Mouse (Mus musculus): ENCODE results near the gene Adcy1.

Gene Adcy1

DNA sequence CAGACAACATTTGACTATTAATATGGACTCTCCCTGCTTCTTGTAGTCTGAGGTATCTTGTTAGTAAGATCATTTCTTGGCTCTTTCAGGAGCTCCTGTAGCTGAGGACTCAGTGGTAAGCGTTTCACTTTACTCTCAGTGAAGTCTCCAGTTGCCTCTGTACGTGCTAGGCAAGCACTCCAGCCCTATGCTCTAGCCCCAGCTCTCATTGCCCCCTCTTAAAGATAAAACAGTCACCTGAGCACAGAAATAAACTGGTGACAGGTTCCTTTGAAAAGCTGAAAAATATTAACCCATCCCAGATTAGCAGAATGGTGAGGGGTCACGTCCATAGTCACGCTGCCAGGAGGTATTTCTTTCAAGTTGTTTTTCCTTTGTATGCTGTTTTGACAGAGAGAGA lies 115.4 kb downstream of the Adcy1 start:
- DNase-seq (ENCODE audit: low read depth, low spot score) = no peak

DNA sequence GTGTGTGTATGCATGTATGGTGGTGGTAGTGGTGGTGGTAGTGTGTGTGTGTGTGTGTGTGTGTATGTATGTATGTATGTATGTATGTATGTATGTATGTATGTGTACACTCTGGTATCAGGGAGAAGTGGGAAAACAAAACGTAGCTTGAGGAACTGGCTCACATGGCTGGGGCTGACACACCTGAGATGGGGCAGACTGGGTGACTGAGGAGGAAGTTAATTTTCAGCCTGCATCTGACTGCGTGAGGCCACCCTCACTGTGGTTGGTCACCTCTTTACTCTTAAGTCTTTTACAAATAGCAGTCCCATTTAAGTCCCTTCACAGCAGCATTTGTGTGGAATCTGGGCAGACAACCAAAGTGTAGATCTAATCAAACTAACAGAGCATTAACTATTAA lies 116.0 kb downstream of the Adcy1 start:
- no peak for DNase-seq (ENCODE audit: low read depth, low spot score)

GRCm38 (mm10) chr11:7182409-7183042 lies 119.2 kb downstream of the Adcy1 start:
- DNase-seq (ENCODE audit: low read depth, low spot score) = no peak

DNA sequence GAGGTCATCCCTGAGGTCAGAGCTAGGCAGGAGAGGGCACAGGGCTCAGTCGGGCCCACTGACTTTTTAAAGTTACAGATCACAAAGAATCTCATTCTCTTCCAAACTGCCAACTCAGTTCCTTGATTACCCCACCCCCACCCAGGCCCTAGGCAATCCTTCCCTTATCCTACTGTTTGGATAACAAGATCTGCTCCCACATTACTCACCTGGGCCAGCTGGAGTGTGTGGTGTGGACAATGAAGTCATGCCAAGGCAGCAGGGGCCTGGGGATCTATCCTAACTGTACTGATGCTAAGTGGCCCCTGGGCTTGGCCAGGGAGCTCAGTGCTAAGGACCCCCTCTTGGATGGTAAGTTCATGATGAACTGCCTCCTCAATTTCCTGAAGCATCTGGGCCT lies 121.1 kb downstream of the Adcy1 start:
- DNase-seq (ENCODE audit: low read depth, low spot score) = no peak

- DNase-seq (ENCODE audit: low read depth, low spot score) = no peak
Observed at GRCm38 (mm10) chr11:7187472-7187871, 124.2 kb downstream of the Adcy1 start.

DNA sequence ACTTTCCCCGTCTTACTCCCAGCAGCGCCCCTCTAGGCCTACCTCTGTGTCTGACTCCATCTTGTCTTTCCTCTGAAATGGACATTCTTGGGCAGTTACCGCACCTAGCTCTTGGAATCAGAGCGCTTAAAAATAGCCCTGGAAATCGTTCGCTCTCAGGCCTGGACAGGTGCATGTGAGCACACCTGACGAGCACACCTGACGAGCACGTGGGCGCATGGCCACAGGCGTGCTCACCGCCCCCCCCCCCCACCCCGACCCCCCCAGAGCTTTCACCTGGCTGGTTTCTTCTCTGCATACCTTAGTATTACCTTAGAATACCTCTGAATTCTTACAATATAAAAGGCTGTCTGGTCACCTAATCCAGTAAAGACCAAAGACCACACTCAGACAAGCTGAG lies 125.2 kb downstream of the Adcy1 start, which contains the start of gene Gm11985:
Gene Gm11985 (minus strand): TSS at position 101 of the 400 bp plus-strand sequence.
- DNase-seq (ENCODE audit: low read depth, low spot score) = no peak

GRCm38 (mm10) chr11:7192710-7193109 lies 129.4 kb downstream of the Adcy1 start:
- no peak for DNase-seq (ENCODE audit: low read depth, low spot score)

GRCm38 (mm10) chr11:7193134-7193533 lies 129.8 kb downstream of the Adcy1 start:
- DNase-seq (ENCODE audit: low read depth, low spot score) = no peak

- no peak for DNase-seq (ENCODE audit: low read depth, low spot score)
Observed at GRCm38 (mm10) chr11:7194432-7195311, 131.4 kb downstream of the Adcy1 start.

DNA sequence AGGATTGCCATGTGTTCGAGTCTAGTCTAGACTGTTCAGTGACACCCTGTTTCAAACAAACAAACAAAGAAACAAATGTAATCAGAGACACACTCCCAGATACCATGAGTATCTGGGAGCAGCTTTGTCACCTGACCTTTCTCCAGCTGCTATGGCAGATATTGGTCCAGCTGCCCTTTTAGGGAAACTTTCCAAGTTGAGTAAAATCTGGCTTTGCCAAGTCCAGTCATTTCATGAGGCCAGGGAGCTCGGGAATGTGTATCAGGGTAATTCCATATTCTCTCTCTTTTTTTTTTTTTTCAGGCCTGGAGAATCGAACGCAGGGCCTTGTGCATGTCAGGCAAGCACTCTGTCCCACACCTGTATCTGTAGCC lies 132.0 kb downstream of the Adcy1 start:
- DNase-seq (ENCODE audit: low read depth, low spot score) = no peak

- DNase-seq (ENCODE audit: low read depth, low spot score) = no peak
Observed at GRCm38 (mm10) chr11:7197491-7197941, 134.2 kb downstream of the Adcy1 start, which contains the start of gene Igfbp1. Igfbp1 (plus strand) TSS chr11:7197782.

- DNase-seq (ENCODE audit: low read depth, low spot score) = no peak
Observed at GRCm38 (mm10) chr11:7198006-7198405, 134.7 kb downstream of the Adcy1 start.

DNA sequence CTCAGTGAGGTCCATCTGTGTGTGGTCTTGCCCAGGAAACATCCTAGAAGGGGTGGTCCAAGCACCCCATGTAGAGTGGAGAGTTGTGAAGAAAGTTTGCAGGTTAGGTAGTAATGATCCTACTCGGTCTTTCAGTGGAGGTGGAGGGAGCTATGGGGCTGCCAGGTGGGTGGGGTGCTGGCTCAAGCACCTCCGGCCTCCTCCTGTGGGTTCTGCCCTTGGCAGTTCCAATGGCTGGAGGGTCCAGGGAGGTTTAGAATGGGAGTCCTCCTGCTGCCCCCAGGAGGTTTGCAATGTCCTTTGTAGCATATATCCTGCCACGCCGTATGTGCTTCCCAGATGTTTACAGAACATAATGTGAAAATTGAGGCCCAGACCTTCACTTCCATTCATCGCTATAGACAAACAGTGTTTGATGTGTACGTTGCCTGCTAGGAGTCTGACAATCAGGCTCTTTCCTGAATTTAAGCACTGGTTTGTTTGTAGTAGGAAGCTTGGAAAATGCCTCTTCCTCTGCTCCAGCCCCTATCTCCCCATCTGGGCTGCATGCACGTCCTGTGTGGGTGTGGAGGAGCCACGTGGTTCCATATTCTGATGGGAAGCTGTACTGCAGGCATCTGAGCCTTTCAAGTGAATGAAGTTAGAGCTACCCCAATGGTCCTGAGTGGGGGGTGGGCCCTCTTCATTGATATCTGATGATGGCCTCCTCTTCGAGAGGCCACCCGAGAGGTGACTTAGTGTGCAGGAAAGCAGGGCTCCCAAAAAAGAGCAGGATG lies 135.4 kb downstream of the Adcy1 start:
- no peak for DNase-seq (ENCODE audit: low read depth, low spot score)

GRCm38 (mm10) chr11:7199736-7200392 lies 136.6 kb downstream of the Adcy1 start:
- peak; percentile 71 for DNase-seq (ENCODE audit: low read depth, low spot score)

DNA sequence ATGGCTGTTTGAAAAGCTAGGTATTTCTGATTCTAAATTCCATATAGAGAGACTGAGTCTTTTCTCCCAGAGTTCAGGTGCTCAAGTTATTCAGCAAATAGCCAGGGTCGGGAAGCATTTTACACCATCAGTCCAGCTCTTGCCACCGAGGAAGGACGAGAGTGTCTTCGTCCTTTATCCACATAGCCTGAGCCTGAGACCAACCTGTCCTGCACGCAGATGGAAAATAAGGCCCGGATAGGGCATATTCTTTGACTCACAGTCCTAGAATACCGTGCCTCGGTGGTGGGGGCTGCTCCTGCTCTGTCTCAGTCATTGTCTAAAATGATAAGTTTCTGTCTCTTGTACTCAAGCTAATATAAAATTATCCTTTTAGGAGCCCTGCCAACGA lies 137.1 kb downstream of the Adcy1 start:
- no peak for DNase-seq (ENCODE audit: low read depth, low spot score)

- no peak for DNase-seq (ENCODE audit: low read depth, low spot score)
Observed at GRCm38 (mm10) chr11:7202206-7202605, 138.9 kb downstream of the Adcy1 start.

- no peak for DNase-seq (ENCODE audit: low read depth, low spot score)
Observed at GRCm38 (mm10) chr11:7203846-7204245, 140.6 kb downstream of the Adcy1 start.

- DNase-seq (ENCODE audit: low read depth, low spot score) = peak; percentile 70
Observed at GRCm38 (mm10) chr11:7210343-7210742, 147.1 kb downstream of the Adcy1 start.

DNA sequence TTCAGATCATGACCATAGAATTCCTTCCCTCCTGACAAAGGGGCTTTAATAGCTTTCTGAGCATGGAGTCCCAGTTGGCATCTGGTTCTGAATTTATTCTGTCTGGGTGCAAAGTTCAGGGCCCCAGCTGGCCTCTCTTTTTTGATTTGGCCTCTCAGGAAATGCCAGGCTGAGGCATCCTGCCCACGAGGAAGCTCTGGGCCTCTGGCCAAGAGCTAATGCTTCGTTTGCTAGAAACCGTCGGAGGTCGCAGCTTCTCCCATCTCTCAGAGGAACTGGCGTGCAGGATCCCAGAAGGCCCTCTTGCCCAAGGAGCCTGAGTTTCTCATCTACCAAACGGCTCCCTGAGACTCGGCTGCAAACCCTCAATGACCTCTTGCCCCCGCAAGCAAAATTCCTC lies 147.9 kb downstream of the Adcy1 start:
- no peak for DNase-seq (ENCODE audit: low read depth, low spot score)

DNA sequence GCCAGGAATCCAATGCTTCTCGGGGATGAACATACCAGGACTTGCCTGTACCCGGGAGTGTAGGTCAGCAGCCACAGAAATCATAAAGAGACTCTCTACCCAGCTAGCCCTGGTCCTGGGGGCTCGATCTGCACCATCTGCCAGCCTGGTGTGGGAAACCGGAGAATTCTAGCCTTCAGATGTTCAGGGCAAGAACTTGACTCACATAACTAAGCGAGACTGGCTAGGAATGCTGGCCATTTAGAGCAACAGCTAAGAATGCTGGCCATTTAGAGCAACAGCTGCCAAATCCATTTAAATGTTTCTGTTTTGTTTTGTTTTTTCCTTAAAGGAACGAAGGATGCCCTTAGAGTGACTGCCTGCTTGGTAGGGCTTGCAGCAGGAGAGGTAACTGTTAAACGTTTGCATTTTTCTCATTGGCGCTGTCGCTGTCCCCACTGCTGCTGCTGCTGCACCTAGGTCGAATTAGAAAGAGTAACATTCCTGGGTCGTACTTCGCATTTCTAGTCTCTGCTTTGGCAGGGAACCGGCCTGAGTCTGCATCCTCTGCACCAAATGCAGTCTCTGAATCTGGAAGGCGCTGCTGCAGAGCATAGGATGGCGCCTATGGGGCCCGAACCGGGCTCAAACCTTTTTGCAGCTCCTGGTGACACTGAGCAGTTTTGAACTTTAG lies 149.0 kb downstream of the Adcy1 start:
- no peak for DNase-seq (ENCODE audit: low read depth, low spot score)

DNA sequence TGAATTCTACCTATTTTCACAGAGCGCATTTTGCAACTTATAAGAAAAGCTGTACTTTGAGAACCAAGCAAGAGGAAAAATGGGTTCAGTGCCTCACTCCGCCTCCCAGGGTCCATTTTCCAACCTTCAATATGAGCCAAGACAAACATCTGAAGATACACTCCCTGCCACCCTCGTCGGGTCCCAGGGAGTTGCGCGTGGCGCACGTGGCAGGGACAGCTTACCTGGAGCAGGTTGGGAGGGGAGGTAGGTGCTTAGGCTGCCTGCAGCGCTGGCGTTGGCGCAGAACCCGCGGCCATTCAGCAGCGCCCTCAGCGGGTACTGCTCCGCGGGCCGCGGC lies 149.8 kb downstream of the Adcy1 start:
- DNase-seq (ENCODE audit: low read depth, low spot score) = peak; percentile 53

All from ES-CJ7 (cell line).